Mouse (Mus musculus) cerebellum, adult 11 months (tissue): ENCODE measurements around the gene Vat1.
A peak's percentile ranks its signal among the peaks of the same experiment; 100 is the strongest.
"Not testable (repeated sequence)": the region's sequence is repeated elsewhere in the genome, so short reads cannot be mapped to it uniquely, and the experiment has no call there.

Source experiments
- DNase-seq: peaks from one replicate; pipeline ENCODE4 v3.0.0; 2022

The Vat1 gene

DNA sequence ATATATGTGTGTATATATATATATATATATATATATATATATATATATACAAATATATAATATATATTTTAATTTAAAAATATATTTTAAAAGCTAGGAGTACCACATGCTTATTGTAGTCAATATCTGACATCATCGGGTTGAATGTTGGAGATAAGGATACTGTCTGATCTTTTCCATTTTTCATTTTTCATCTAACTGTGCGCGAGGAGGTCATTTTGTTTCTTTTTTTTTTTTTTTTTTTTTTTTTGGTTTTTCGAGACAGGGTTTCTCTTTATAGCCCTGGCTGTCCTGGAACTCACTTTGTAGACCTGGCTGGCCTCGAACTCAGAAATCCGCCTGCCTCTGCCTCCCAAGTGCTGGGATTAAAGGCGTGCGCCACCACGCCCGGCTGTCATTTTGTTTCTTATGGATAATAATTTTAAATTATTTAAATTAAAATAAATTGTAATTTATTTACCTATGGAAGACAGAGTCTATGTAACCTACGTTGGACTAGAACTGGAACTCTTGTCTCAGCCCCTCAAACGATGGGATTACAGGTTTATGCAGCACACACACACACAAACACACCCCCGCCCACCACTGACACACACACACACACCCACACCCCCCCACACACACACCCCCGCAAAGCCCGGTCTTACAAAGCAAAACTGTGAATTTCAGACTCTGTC lies 24.4 kb downstream of the Vat1 start:
- not testable (repeated sequence) for DNase-seq

DNA sequence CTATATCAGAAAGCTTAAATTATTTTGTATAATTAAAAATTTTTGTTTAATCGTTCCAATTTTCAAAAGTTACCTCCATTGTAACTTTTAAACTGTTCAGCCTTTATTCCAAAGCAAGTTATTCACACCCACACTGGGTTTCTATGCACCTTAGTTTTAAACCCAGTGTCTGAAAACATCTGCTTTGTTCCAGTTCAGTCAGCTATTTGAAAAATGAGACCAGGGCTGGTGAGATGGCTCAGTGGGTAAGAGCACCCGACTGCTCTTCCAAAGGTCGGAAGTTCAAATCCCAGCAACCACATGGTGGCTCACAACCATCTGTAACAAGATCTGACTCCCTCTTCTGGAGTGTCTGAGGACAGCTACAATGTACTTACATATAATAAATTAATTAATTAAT lies 28.0 kb downstream of the Vat1 start:
- DNase-seq, result not testable (repeated sequence)

DNA sequence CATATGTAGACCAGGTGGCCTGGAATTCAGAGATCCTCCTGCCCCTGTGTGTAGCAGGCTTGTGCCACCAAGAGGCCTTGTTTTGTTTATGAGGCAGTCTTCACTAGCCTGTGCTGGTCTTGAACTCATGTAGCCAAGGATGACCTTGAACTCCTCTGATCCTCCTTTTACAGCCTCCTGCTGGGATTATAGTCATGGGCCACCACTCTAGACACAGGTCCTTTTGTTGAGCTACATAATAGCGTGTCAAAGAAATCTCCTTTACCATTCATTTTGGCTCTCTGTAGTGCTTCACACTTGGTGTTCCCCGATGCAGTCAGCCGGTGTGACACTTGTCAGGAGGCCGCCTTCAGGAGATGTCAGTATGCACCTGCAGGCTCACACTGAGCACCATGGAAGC lies 29.1 kb downstream of the Vat1 start:
- no peak for DNase-seq

DNA sequence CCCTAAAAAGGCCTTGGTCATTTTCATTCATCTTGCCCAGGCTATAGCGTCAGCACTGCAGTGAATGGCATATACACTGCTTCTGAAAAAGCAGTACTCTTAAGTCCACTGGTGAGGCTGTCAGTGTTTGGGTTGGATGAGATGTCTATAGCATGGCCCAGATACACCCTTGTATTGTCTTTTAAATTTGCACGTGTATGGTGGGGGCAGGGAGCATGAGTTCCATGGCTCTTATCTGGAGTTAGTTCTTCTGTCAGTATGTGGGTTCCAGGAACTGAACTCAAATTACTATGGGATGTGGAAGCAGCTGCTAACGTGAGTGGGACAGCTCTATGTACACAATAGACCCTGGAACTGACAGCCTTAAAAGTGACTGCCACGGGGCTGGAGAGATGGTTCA lies 30.2 kb downstream of the Vat1 start:
- no peak for DNase-seq

DNA sequence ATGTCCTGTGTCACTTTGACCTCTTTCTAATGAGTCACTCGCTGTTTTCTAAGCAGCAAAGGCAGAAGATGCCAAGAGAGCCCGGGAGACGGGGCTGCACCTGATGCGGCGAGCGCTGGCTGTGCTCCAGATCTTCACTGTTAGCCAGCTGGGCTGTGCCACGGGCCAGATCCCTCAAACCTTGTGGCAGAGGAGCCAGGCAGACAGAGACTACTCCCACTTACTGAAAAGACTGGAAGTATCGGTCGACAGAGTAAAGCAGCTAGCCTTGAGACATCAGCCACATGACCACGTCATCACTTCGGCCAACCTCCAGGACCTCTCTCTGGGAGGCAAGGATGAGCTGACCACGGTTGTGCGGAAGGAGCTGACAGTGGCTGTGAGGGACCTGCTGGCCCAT lies 32.6 kb downstream of the Vat1 start:
- DNase-seq, result peak; percentile 44

DNA sequence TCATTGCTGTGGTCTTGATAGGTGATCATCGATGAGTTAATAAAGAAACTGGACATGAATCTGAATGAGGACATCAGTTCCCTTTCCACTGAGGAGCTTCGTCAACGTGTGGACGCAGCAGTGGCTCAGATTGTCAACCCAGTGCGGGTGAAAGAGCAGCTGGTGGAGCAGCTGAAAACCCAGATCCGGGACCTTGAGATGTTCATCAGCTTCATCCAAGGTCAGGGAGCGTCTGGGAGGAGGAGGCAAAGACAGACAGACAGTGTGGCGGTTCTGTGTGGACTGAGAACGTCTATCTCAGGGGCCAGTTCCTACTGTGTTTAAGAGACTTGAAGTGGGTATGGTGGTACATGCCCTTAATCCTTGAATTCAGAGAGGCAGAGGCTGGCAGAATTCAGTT lies 34.7 kb downstream of the Vat1 start:
- no peak for DNase-seq

DNA sequence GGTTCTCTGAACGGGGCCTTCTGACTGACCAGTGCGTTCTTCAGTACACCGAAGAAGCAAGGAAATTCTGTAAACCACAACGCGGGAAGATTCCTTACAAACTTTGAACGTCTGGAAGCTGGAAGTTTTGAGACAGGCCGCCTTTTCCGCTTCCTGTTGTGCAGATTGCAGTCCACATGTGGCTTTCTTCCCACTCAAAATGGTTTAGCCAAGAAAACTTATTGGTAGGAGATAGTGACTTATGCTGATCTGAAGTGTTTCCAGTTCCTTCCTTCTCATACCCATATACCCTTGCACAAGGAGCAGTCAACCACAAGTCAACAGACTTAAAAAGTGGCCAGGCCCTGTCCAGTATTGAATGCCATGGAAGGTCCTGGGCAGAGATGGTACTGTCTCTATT lies 39.9 kb downstream of the Vat1 start:
- DNase-seq, result no peak

DNA sequence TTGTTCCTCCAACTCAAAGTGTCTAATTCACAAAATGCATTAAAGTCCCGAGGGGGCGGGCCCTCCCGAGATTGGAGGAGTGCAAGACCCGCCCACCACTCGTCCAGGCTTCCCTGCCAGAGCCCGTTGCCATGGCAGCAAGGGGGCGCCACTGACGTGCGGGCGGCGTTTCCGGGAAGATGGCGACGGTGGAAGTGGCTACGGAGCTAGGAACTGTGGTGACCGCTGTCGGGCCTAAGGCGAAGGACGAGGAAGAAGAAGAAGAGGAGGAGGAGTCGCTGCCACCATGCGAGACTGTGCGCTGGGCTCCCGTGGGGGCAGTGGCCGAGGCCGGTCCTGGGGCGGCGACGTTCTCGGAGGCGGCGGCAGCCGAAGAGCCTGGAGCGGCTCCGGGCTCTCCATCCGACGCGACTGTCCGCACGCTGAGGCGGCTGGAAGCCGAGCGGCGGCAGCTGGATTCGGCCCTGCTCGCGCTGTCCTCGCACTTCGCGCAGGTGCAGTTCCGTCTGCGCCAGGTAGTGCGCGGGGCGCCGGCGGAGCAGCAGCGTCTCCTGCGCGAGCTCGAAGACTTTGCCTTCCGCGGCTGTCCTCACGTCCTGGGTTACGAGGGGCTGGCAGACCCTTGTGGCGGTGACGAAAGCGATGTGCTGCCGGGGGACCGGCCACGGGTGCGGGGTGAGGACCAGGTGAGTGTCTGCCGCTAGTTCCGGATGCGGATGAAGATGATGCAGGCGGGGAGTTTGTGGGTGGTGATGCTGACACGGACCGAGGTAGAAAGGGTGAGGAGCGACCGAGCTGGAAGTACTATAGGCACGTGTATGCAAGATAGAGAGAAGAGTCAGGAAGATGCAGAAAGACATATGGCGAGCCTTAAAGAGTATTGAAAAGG lies 40.9 kb downstream of the Vat1 start, which contains the start of the genes Rundc1 and Ptges3l:
Gene Rundc1, plus strand, starts transcription at position 161 of the 889 bp plus-strand sequence.
Gene Ptges3l, minus strand, starts transcription at position 409 of the 889 bp plus-strand sequence.
- DNase-seq, result peak; percentile 94

DNA sequence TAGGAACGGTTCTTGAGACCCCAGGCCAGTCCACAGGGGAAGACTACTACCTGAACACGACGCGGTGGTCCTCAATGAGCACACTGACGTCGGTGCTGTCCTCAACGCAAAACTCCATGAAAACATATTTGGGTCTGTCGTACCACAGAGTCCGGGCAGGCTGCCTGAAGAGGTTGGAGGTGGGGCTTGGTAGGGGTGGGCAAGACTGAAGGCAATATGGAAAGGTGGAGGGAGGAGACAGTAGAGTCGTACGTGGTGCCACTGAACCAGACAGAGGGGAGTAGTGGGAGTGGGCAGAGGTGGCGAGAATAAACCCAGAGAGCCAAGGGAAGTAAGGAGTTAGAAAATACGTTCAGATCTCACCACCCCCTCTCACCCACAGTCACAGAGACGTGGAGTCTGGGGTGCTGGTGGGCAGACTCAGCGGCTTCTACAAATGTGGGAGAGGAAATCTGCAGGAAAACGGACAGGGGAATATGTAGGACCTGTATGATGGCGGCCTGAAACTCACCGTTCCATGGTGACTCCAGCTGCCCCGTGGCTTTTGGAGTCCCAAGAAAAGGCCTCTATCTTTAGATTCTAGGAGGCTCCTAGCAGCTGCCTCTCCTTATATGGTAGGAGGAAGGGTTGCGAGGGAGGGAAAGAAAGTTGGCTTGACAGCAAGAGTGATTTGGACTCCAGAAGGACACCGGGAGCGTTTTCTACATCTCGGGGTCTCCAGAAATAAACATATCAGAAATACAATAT lies 41.8 kb downstream of the Vat1 start, which contains the start of gene Gm27029:
Gene Gm27029, minus strand, starts transcription at position 692 of the 747 bp plus-strand sequence.
- peak; percentile 27 for DNase-seq

DNA sequence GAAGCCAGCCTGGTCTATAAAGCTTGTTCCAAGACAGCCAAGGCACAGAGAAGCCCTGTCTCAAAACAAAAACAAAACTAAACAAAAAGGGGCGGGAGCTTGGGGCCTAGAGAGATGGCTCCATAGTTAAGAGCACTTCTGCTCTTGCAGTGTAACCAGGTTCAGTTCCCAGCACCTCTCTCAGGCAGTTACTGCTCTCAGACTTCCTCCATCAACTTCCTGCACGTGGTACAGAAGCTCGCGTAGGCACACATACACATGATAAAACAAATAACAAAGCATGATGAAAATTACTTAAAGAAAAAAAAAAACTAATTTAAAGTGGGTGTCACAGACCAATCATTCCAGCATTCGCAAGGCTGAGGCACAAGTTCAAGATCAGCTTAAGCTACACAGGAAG lies 45.9 kb downstream of the Vat1 start:
- DNase-seq, result no peak

DNA sequence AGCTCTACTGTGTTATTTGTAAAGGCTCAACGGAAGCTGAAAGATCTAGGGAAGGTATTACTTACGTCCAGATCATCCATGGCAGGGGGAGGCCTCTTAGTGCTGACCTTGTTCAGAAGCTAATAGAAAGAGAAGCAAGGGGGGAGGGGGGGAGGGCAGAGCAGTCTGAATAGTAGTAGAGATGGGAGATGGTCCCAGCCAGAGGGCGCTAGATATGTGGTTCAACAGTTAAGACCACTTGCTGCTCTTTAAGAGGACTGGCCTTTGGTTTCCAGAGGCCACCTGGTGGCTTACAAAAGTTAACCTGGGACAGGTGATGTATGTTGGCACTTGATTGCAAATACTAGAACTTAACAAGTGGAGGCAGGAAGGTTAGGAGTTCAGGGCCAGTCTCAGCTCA lies 46.4 kb downstream of the Vat1 start:
- no peak for DNase-seq

DNA sequence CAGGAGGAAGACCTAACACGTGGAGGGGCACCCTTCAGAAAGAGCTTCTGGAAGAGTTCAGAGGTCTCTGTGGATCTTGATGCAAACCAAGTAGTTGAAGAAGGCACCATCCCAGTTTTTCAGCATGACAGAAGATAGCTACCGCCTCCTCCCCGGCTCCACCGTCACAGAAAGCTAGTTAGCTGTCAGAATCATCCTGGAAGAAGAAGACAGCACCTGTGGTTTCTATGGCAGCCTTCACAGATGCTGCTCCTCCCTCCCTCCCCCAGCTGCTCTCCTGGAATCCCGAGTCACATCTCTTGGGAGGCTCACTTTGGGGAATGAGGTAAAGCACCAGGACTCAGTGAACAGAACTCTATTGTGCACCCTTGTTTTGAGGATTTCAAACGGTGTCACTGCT lies 47.0 kb downstream of the Vat1 start:
- DNase-seq, result no peak

DNA sequence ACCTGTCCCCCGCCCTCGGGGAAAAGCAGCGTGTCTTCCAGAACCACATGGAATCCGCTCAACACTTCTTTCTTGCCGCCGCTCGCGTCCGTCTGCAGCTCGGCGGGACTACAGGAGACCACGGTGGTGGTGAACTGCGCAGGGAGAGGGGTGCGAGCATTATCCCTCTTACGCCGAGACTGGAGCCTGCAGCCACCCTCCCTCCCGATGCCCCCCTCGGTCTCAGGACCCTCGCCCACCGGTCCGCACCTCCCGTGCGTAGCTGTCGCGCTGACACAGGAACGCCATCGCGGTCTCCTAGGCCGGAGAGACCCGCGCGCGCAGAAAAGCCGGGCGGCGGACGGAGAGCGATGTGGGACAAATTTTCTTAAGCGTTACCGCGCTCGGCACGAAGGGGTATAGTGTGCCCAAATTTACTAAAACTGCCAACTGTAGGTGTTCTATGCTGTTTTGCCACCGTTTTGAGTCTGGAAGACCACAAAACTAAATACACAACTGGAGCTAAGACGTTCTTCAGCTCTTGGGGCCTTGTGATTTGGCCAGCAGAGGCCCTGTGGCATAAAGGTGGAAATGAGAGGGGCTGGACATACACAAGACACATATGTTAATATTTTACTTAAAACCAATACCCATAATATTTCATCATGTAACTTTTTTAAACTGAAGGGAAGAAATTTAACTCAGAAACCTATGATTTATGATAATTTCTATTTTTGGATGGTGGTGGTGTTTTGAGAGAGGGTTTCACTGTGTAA lies 48.8 kb downstream of the Vat1 start, which contains the start of gene Aarsd1:
Gene Aarsd1, minus strand, starts transcription at position 515 of the 755 bp plus-strand sequence.
- peak; percentile 85 for DNase-seq

DNA sequence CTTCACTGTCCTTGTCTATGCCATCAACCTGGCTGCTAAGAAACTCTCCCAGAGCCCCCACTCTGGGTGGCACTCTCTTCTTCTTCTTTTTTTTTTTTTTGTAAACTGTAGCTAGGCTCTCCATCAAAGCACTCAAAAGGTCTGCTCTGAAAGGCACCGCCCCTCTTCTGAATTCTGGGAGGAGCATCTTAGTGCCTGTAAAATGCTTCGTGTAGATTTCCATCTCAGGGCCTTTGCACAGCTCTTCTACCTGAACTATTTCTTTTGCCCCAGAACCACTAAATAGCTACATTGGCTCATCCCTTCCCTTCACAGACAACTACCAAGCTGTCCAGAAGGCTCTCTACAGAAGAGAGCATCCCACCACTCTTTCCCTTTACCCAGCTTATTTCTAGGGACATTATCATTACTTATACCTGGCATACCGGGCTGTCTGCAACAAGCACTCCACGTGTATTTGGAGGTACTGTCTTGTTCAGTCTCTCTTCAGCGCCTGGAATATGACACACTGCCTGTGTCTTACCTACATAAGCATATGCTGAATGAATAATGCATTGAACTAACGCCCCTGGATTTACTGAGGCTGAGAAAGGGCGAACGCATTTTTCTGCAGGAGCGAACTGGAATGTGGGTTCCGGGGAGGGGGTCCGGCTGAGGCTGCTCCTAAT lies 49.5 kb downstream of the Vat1 start:
- DNase-seq, result no peak

DNA sequence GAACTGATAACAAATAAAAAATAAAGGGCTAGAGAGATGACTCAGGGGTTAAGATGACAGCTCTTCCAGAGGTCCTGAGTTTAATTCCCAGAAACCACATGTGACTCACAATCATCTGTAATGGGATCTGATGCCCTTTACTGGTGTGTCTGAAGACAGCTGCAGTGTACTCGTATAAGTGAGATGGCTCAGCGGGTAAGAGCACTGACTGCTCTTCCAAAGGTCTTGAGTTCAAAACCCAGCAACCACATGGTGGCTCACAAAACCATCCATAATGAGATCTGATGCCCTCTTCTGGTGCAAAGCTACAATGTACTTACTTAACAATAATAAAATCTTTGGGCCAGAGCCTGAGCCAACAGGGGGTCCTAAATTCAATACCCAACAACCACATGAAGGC lies 50.7 kb downstream of the Vat1 start:
- DNase-seq, result no peak
